Mouse (Mus musculus): Measurements from ENCODE around the gene Nck2. TPM values are rescaled to one million over a fixed set of nuclear protein-coding genes. Genes with fewer than 3 reads are reported as not detected.

Nck2 gene
- polyA plus RNA-seq, 1 experiment from 2014 or later, result 31.0 TPM

- WGBS, result 38% methylated on average over 4 of the region's 4 CpGs
- Histone ChIP-seq H3K27ac (replicated peaks) (no peak overlapping the region), H3K4me2 (no peak overlapping the region)
These were observed 171.6 kb downstream of the Nck2 start for GRCm38 (mm10) chr1:43615948-43616347.

More at GRCm38 (mm10) chr1:43615948-43616347, 171.6 kb downstream of the Nck2 start:
- ATAC-seq (ENCODE audit: low FRiP score), result no peak
- Histone ChIP-seq H3K9ac (replicated peaks) (no peak overlapping the region), H3K27me3 (replicated peaks) (no peaks in the 10 kb centered on the region), H3K36me3 (no peaks in the 10 kb centered on the region), H3K4me1 (no peaks in the 10 kb centered on the region), H3K9me3 (replicated peaks) (0 out of 2 replicates have a peak, but pooled peaks cover 4% of the 10 kb centered on the region), H3K4me3 (replicated peaks) (no peak overlapping the region)

Other genes starting within 250 kb of the Nck2 start
- 31.4 and 32.3 TPM in 2 replicates for gene Fhl2, start 247.6 kb upstream of the Nck2 start, polyA plus RNA-seq (2015; fragmentation: Nextera tagmentation; extraction: Ambion mirVana)